Mouse (Mus musculus) forebrain, postnatal 0 days (tissue): Measurements from ENCODE around the gene Pwwp2b. TPM values are rescaled to one million over a fixed set of nuclear protein-coding genes. Genes with fewer than 3 reads are reported as not detected.

Source experiments
- ATAC-seq: fragments of 200-750 bp; cut with Nextera tagmentation; 2 replicates; pipeline ENCODE4 v1.8.0; 2017; ENCODE audit warnings: mild to moderate bottlenecking, moderate library complexity
- DNase-seq: peaks from one replicate; pipeline ENCODE4 v3.0.0-alpha.2; 2015
- H3K27ac ChIP-seq: fragments of 300-500 bp; sonication (generic); 2 replicates; pipeline ENCODE4 v1.5.1; 2014; ENCODE audit warnings: low read depth, mild to moderate bottlenecking, antibody characterized with exemption, low read length, moderate library complexity, mixed read lengths
- H3K27me3 ChIP-seq: fragments of 300-500 bp; sonication (generic); 2 replicates; pipeline ENCODE4 v1.6.1; 2014; ENCODE audit warnings: mild to moderate bottlenecking, low read length, mixed read lengths; ENCODE audit not compliant: insufficient read depth
- H3K36me3 ChIP-seq: fragments of 300-500 bp; sonication (generic); 2 replicates; pipeline ENCODE4 v1.6.1; 2014; ENCODE audit warnings: mild to moderate bottlenecking, moderate library complexity; ENCODE audit not compliant: insufficient read depth
- H3K4me1 ChIP-seq: fragments of 300-500 bp; sonication (generic); 2 replicates; pipeline ENCODE4 v1.6.1; 2014; ENCODE audit warnings: antibody characterized with exemption; ENCODE audit not compliant: insufficient read depth
- H3K4me2 ChIP-seq: fragments of 300-500 bp; sonication (generic); 2 replicates; pipeline ENCODE4 v1.6.1; 2014; ENCODE audit warnings: low read depth, mild to moderate bottlenecking, moderate library complexity
- H3K4me3 ChIP-seq: fragments of 300-500 bp; sonication (generic); 2 replicates; pipeline ENCODE4 v1.5.1; 2014; ENCODE audit warnings: low read depth, low read length, mixed read lengths
- H3K9ac ChIP-seq: fragments of 300-500 bp; sonication (generic); 2 replicates; pipeline ENCODE4 v1.6.1; 2014; ENCODE audit warnings: mild to moderate bottlenecking
- H3K9me3 ChIP-seq: fragments of 300-500 bp; sonication (generic); 2 replicates; pipeline ENCODE4 v1.6.1; 2016; ENCODE audit warnings: low read length
- CTCF ChIP-seq: sonication (generic); IDR thresholded peaks from 2 replicates; pipeline ENCODE4 v1.5.1; 2016; ENCODE audit warnings: antibody characterized with exemption, control low read depth, low read depth
- WGBS: fragments of 180-500 bp; shearing (Covaris S2); extraction: QIAGEN DNeasy Blood & Tissue Kit; methylation state at CpG from one replicate; pipeline ENCODE4 v1.1.7; 2014; 5-methylcytosine and 5-hydroxymethylcytosine counted together
- polyA plus RNA-seq: library from polyadenylated mRNA; unstranded; fragments of >200 nt; fragmentation: Nextera tagmentation; extraction: Ambion mirVana; gene quantifications from 2 replicates; pipeline ENCODE4 v1.2.1, GENCODE M21; 2015
- total RNA-seq: library from RNA; depleted of rRNA; stranded (reverse); fragments of >200 nt; gene quantifications from 2 replicates; pipeline ENCODE4 v1.2.3, GENCODE M21; 2014

Gene Pwwp2b
- total and polyA plus RNA-seq, 2 experiments from 2014 or later = 4.3 to 6.3 TPM

GRCm38 (mm10) chr7:139234426-139235188 lies 13.7 kb upstream of the Pwwp2b start:
- Histone ChIP-seq H3K27ac (no peak overlapping the region), H3K9ac (peak overlapping the region; percentile 14; the same call in 1 of the 2 replicates), H3K9me3 (no peaks in the 10 kb centered on the region), H3K27me3 (no peaks in the 10 kb centered on the region), H3K4me3 (no peak overlapping the region), H3K4me1 (no peaks in the 10 kb centered on the region), H3K36me3 (no peaks in the 10 kb centered on the region), H3K4me2 (no peak overlapping the region)
- no peak for DNase-seq
- peak; percentile 48; the same call in 1 of the 2 replicates for TF ChIP-seq CTCF
- ATAC-seq = no peak
- 22% methylated on average over 18 of the region's 18 CpGs for WGBS

- Histone ChIP-seq H3K27ac (no peak overlapping the region), H3K36me3 (no peaks in the 10 kb centered on the region), H3K4me2 (no peak overlapping the region), H3K4me3 (no peak overlapping the region), H3K9ac (no peak overlapping the region), H3K4me1 (no peaks in the 10 kb centered on the region), H3K9me3 (no peaks in the 10 kb centered on the region), H3K27me3 (no peaks in the 10 kb centered on the region)
- TF ChIP-seq CTCF = peak; percentile 14; the same call in 1 of the 2 replicates
- DNase-seq = no peak
- 84% methylated on average over 12 of the region's 12 CpGs for WGBS
- no peak for ATAC-seq
These were observed 12.5 kb upstream of the Pwwp2b start for GRCm38 (mm10) chr7:139235651-139236358.

GRCm38 (mm10) chr7:139239432-139239831 lies 8.8 kb upstream of the Pwwp2b start:
- DNase-seq = no peak

GRCm38 (mm10) chr7:139246086-139246485 lies 2.2 kb upstream of the Pwwp2b start:
- Histone ChIP-seq H3K9ac (no peak overlapping the region), H3K4me1 (peaks cover 22% of the 10 kb centered on the region), H3K9me3 (no peaks in the 10 kb centered on the region), H3K4me3 (no peak overlapping the region), H3K27me3 (no peaks in the 10 kb centered on the region; the same call in 1 of the 2 replicates), H3K36me3 (no peaks in the 10 kb centered on the region), H3K4me2 (no peak overlapping the region), H3K27ac (no peak overlapping the region)
- TF ChIP-seq CTCF = no peak
- 76% methylated on average over 5 of the region's 5 CpGs for WGBS
- DNase-seq = no peak
- ATAC-seq = no peak

More at GRCm38 (mm10) chr7:139239432-139239831, 8.8 kb upstream of the Pwwp2b start:
- no peak overlapping the region for H3K4me3 ChIP-seq
- ATAC-seq = no peak
- no peaks in the 10 kb centered on the region for H3K27me3 ChIP-seq
- H3K9me3 ChIP-seq = no peaks in the 10 kb centered on the region
- H3K27ac ChIP-seq = no peak overlapping the region
- 72% methylated on average over 3 of the region's 3 CpGs for WGBS
- no peak overlapping the region for H3K4me2 ChIP-seq
- TF ChIP-seq CTCF = no peak
- H3K9ac ChIP-seq = no peak overlapping the region
- H3K4me1 ChIP-seq = no peaks in the 10 kb centered on the region
- H3K36me3 ChIP-seq = no peaks in the 10 kb centered on the region

GRCm38 (mm10) chr7:139246931-139247880 lies 1.1 kb upstream of the Pwwp2b start:
- DNase-seq (no peak), ATAC-seq (peak; percentile 51)
- Histone ChIP-seq H3K4me2 (peak overlapping the region; percentile 98), H3K9ac (peak overlapping the region; percentile 72), H3K36me3 (no peaks in the 10 kb centered on the region), H3K27ac (no peak overlapping the region), H3K4me3 (peak overlapping the region; percentile 65), H3K9me3 (no peaks in the 10 kb centered on the region), H3K4me1 (peaks cover 22% of the 10 kb centered on the region), H3K27me3 (no peaks in the 10 kb centered on the region; the same call in 1 of the 2 replicates)
- WGBS = 8% methylated on average over 38 of the region's 38 CpGs
- TF ChIP-seq CTCF = no peak

- no peaks in the 10 kb centered on the region for H3K36me3 ChIP-seq
- WGBS = 2% methylated on average over 45 of the region's 45 CpGs
- no peak overlapping the region for H3K27ac ChIP-seq
- no peaks in the 10 kb centered on the region for H3K9me3 ChIP-seq
- peak; percentile 10 for ATAC-seq
- peaks cover 22% of the 10 kb centered on the region for H3K4me1 ChIP-seq
- H3K4me3 ChIP-seq = peak overlapping the region; percentile 65
- H3K27me3 ChIP-seq = no peaks in the 10 kb centered on the region; the same call in 1 of the 2 replicates
- no peak for DNase-seq
- H3K4me2 ChIP-seq = peak overlapping the region; percentile 98
- peak overlapping the region; percentile 72 for H3K9ac ChIP-seq
- no peak for TF ChIP-seq CTCF
These were observed 528 bp downstream of the Pwwp2b start for GRCm38 (mm10) chr7:139248615-139249405.
